Mouse (Mus musculus): ENCODE results near the gene Cnga3.

DNA sequence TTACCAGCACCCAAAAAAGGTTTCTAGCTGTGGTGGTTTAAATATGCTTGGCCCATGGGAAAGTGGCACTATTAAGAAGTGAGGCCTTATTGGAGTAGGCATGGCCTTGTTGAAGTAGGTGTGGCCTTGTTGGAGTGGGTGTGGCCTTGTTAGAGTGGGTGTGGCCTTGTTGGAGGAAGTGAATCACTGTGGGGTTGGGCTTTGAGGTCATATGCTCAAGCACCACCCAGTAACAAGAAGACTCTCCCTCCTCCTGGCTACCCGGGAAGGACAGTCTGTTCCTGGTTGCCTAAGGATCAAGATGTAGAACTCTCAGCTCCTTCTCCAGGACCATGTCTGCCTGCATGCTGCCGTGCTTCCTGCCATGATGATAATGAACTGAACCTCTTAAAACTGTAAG, 32.2 kb downstream of the Cnga3 start:
- TF ChIP-seq MYOG (IDR thresholded peaks at IDR 0.05; ENCODE audit: control insufficient read depth in 1 of 3, insufficient read depth in 1 of 3, insufficient read length in 2 of 3, low read depth in 2 of 3) (no peak), POLR2A (IDR thresholded peaks at IDR 0.05; ENCODE audit: insufficient read length, low read depth) (no peak), POLR2AphosphoS2 (IDR thresholded peaks at IDR 0.05; ENCODE audit: insufficient read length, low read depth) (no peak), E2F4 (IDR thresholded peaks at IDR 0.05; ENCODE audit: insufficient read depth) (no peak), USF1 (IDR thresholded peaks at IDR 0.05; ENCODE audit: low read depth) (no peak), MAX (IDR thresholded peaks at IDR 0.05; ENCODE audit: low read depth) (no peak), CEBPB (IDR thresholded peaks at IDR 0.05; ENCODE audit: insufficient read depth, poor library complexity, severe bottlenecking) (no peak), TCF3 (IDR thresholded peaks at IDR 0.05; ENCODE audit: insufficient read length, low read depth) (no peak), REST (IDR thresholded peaks at IDR 0.05; ENCODE audit: insufficient read depth, insufficient read length) (no peak), TCF12 (IDR thresholded peaks at IDR 0.05; ENCODE audit: insufficient read depth, poor library complexity, severe bottlenecking) (no peak)

Data from myocyte (in vitro differentiated cells).